Mouse (Mus musculus): Measurements from ENCODE around the gene Gtf2h4.

Gene Gtf2h4

GRCm38 (mm10) chr17:35673416-35674035, at the start of gene Gtf2h4:
Gene Gtf2h4, minus strand, starts transcription at chr17:35673739.
- in situ Hi-C loops (cut with MseI, MboI), result no loop called here

DNA sequence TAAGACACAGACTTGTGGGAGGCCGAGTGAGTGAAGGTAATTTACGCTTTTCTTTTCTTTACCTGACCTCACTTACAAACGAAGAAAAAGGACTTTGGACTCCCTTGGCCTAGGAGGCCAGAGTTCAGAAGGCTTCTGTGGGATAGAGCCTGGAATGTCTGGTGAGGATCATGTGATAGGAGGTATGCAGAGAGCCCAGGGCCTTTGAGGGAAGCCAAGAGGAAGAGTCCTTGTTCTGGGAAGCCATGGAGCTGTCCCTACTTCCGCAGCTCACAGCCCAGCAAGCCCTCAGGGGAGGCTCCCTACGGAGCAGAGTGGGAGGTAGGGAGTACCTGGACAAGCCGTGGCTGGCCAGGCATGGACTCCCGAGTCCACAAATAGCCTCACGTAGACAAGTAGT, 48.1 kb upstream of the Gtf2h4 start:
- in situ Hi-C loops (cut with MseI, MboI), result loop anchor here in 1 of 2 experiments (10.0 kb wide), 1 partner anchor 1403 kb away; the partner anchor contains the start of gene Olfr92

DNA sequence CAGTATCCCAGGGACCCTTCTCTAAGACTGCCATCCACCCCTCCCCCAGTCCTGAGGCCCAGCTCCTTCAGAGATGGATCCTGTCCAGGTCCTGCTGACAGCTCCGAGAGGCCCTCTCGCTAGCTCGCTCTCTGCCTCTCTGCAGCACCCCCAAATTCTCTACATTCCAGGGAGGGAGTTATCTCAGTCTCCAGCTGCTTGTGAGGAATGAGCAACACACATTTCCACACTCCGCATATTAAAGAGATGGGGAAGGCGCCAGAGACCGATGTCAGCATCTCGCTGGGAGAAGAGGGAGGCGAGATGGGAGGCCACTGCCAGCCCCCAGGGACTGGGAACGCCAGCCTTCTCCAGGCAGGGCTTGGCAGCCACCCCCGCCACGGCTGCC, 46.8 kb upstream of the Gtf2h4 start:
- in situ Hi-C loops (cut with MseI, MboI), result loop anchor here in 1 of 2 experiments (10.0 kb wide), 1 partner anchor 1404 kb away; the partner anchor contains the start of gene Olfr92

GRCm38 (mm10) chr17:35719616-35720339, 46.2 kb upstream of the Gtf2h4 start:
- in situ Hi-C loops (cut with MseI, MboI), result loop anchor here in 1 of 2 experiments (10.0 kb wide), 1 partner anchor 1405 kb away; the partner anchor contains the start of gene Olfr92

GRCm38 (mm10) chr17:35717080-35717479, 43.5 kb upstream of the Gtf2h4 start:
- in situ Hi-C loops (cut with MseI, MboI), result no loop called here

DNA sequence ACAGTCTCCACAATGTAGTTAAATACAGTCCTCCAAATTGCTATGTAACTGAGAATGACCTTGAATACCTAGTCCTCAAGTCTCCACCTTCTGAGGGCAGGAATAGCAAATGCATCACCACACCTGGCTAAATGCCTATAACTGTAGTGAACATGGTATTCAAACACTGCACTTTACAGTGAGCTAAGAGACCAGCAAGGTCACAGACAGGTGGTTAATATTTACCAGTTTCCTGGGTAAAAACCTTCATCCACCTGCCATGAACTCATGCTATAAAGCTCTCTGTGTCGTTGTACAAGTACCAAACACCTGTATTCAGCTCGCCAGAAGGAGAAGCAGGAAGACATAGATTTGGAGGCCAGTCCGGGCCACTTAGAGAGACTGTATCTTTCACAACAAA, 42.6 kb upstream of the Gtf2h4 start:
- in situ Hi-C loops (cut with MseI, MboI), result no loop called here

- in situ Hi-C loops (cut with MseI, MboI), result no loop called here
These were observed 37.3 kb upstream of the Gtf2h4 start for GRCm38 (mm10) chr17:35710705-35711347.

DNA sequence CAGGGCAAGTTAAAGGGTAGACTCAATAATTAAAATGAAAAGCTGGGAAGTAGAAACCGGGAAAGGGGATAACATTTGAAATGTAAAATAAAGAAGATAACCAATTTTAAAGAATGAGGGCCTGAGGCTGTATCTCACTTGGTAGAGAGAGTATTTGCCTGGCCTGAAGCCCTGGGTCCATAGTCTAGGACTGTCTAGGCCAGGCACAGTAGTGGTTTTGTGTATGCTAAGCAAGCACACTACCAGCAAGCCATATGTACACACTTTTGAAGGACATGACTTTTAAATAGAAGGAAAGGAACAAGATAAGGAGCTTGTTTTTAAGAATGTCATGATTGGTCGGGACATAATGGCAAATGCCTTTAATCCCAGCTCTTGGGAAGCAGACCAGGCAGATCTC, 35.1 kb upstream of the Gtf2h4 start:
- in situ Hi-C loops (cut with MseI, MboI), result no loop called here

DNA sequence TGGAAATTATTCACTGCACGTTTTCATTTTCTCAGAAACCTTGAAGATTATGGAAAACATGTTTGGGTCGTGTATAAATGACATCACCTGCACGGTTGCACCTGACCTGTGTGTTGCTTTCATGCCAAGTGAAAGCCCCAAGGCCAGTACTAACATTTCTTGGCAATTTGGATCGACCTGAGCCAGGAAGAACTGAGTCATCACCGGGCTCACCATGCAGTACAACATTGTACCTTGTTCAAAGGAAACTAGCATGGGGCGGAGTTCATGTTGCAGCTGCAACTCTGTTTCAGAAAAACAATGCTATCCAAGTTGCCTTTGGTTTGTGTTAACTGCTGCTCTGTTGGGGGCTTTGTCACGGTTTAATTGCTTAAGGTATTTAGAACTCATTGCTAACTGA, 34.4 kb upstream of the Gtf2h4 start:
- in situ Hi-C loops (cut with MseI, MboI), result no loop called here

DNA sequence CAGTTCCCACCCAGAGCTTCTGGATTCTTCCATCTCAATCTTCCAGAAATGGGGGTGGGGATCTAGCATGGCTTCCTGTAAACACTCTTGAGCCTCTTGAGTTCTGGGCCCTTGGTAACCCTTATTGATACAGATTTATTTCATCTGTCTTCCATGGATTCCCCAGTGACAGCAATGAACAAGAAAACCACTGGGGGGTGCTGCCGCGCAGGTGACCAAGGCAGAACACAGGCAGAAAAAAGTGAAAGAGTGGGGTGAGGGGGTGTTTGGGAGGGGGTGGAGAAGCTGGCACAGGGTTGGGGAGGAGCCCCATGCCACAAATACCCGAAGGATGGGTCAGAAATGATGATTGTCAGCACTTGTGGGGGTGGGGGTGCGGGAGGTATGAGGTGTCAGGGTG, 32.3 kb upstream of the Gtf2h4 start:
- in situ Hi-C loops (cut with MseI, MboI), result no loop called here

GRCm38 (mm10) chr17:35704621-35705464, 31.3 kb upstream of the Gtf2h4 start, which contains the start of gene Ddr1:
Gene Ddr1, minus strand, starts transcription at chr17:35704621.
- in situ Hi-C loops (cut with MseI, MboI), result no loop called here

DNA sequence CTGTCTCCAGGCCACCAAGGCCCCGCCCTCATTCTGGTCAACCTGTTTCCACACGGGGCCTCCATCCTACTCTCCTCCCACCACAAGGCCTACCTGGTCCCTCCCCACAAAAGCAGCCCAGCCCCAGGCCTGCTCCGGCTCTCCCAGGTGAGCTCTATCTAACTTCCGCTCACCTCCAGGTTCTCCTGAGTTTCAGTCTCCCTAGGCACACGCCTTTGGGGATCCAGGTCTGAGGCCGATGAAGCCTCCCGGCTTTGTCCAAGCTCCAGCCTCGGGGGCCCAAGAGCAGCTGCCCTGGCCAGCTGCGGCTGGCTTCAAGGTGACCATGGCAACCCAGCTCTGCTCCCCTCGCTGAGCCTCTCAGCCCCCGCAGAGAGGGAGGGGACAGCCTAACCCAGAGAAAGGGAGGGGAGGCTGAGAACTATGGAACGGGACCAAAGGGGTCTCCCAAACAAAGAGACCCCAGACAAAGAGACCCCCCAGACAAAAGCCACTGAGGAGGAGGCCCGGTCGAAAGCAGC, 30.3 kb upstream of the Gtf2h4 start:
- in situ Hi-C loops (cut with MseI, MboI), result no loop called here

- in situ Hi-C loops (cut with MseI, MboI), result no loop called here
These were observed 29.5 kb upstream of the Gtf2h4 start for GRCm38 (mm10) chr17:35703065-35703464.

DNA sequence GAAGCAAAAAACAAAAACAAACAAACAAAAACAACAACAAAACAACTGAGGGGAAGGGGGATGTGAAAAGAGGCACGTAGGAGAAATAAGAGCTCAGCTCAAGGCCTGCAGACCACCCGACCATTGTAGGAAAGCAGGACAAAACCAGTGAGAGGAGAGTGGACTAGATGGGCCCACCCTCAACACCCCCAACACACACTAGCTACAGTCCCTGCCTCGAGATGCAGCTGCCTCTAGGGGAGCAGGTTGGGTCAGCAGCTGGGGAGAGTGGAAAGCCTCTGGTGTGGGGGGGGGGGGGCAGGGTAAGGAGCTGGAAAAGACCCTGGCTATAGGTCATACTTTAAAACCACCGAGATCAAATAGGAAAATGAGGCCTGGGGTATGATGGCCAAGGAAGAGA, 29.1 kb upstream of the Gtf2h4 start:
- in situ Hi-C loops (cut with MseI, MboI), result no loop called here

- in situ Hi-C loops (cut with MseI, MboI), result no loop called here
These were observed 28.5 kb upstream of the Gtf2h4 start for GRCm38 (mm10) chr17:35701978-35702461.

GRCm38 (mm10) chr17:35701203-35701977, 27.9 kb upstream of the Gtf2h4 start:
- in situ Hi-C loops (cut with MseI, MboI), result no loop called here

GRCm38 (mm10) chr17:35700371-35700961, 26.9 kb upstream of the Gtf2h4 start:
- in situ Hi-C loops (cut with MseI, MboI), result no loop called here

- in situ Hi-C loops (cut with MseI, MboI), result loop anchor here in 1 of 2 experiments (5.0 kb wide), 1 partner anchor 37 kb away; no protein-coding TSS in a partner anchor
These were observed 26.4 kb upstream of the Gtf2h4 start for GRCm38 (mm10) chr17:35699919-35700318.

- in situ Hi-C loops (cut with MseI, MboI), result loop anchor here in 1 of 2 experiments (5.0 kb wide), 1 partner anchor 39 kb away; no protein-coding TSS in a partner anchor
These were observed 25.0 kb upstream of the Gtf2h4 start for GRCm38 (mm10) chr17:35698501-35698883.
